Mouse (Mus musculus): Measurements from ENCODE around the gene Eva1b.

GRCm38 (mm10) chr4:126157562-126157961 is 10.0 kb downstream of the Eva1b start:
- peak; percentile 68 for TF ChIP-seq CTCF (IDR thresholded peaks at IDR 0.05; ENCODE audit: low read depth)
- TF ChIP-seq EP300 (IDR thresholded peaks at IDR 0.05; ENCODE audit: low read depth), result no peak
